Mouse (Mus musculus): ENCODE results near the gene Sptbn1.

DNA sequence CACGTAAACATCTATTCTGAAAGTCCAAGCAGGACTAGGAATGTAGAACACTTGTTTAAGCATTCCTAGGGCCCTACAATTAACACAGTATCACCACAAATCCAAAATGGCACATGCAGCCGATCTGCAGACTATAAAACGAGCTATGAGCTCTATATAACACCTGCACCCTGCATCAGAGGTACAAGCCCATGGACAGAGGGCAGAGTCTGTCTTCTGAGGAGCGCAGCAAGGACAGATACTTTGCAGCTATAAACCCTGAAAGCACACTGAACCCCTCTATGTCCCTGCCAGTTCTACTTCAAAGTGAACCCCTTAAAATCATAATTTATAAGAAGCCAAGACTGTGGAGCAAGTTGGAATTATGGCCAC lies 101.4 kb downstream of the Sptbn1 start:
- TF ChIP-seq POLR2A (IDR thresholded peaks at IDR 0.05; ENCODE audit: low read depth, low read length) (no peak), CTCF (IDR thresholded peaks at IDR 0.05; ENCODE audit: extremely low read depth, insufficient read length, insufficient replicate concordance, low read depth, low read length) (no peak)

Measured in small intestine, adult 2 months (tissue).